Mouse (Mus musculus): ENCODE results near the gene Fermt3. TPM values are rescaled to one million over a fixed set of nuclear protein-coding genes. Genes with fewer than 3 reads are reported as not detected.

Fermt3 gene
- polyA plus RNA-seq, 1 experiment from 2014 or later: 3.5 TPM

- Histone ChIP-seq H3K4me1 (ENCODE audit: control insufficient read depth, insufficient read depth, low read length) (peaks cover 26% of the 10 kb centered on the region), H3K9me3 (replicated peaks; ENCODE audit: control insufficient read depth, low read length) (no peaks in the 10 kb centered on the region), H3K36me3 (ENCODE audit: control insufficient read depth, insufficient read depth, low read length) (peaks cover 36% of the 10 kb centered on the region), H3K4me2 (ENCODE audit: low read length) (peak overlapping the region; percentile 78), H3K9ac (ENCODE audit: low read length) (peak overlapping the region; percentile 79), H3K27ac (ENCODE audit: low read depth, low read length) (peak overlapping the region; percentile 91), H3K4me3 (ENCODE audit: low read depth, low read length) (peak overlapping the region; percentile 64), H3K27me3 (replicated peaks; ENCODE audit: control insufficient read depth, insufficient read depth, low read length) (no peaks in the 10 kb centered on the region)
- ATAC-seq (no peak), DNase-seq (ENCODE audit: low spot score) (peak; percentile 31)
- WGBS: 11% methylated on average over 11 of the region's 11 CpGs
These were observed 40.2 kb downstream of the Fermt3 start for GRCm38 (mm10) chr19:6979001-6979479.

GRCm38 (mm10) chr19:6978639-6978974 lies 40.7 kb downstream of the Fermt3 start:
- Histone ChIP-seq H3K9me3 (replicated peaks; ENCODE audit: control insufficient read depth, low read length) (no peaks in the 10 kb centered on the region), H3K9ac (ENCODE audit: low read length) (peak overlapping the region; percentile 79), H3K4me1 (ENCODE audit: control insufficient read depth, insufficient read depth, low read length) (peaks cover 26% of the 10 kb centered on the region), H3K4me3 (ENCODE audit: low read depth, low read length) (peak overlapping the region; percentile 64), H3K27ac (ENCODE audit: low read depth, low read length) (peak overlapping the region; percentile 91; the same call in 1 of the 2 replicates), H3K36me3 (ENCODE audit: control insufficient read depth, insufficient read depth, low read length) (peaks cover 34% of the 10 kb centered on the region), H3K4me2 (ENCODE audit: low read length) (peak overlapping the region; percentile 78), H3K27me3 (replicated peaks; ENCODE audit: control insufficient read depth, insufficient read depth, low read length) (no peaks in the 10 kb centered on the region)
- WGBS: 55% methylated on average over 3 of the region's 3 CpGs
- no peak for ATAC-seq
- no peak for DNase-seq (ENCODE audit: low spot score)

- 81% methylated on average over 13 of the region's 13 CpGs for WGBS
These were observed 41.3 kb downstream of the Fermt3 start for GRCm38 (mm10) chr19:6977759-6978638.

GRCm38 (mm10) chr19:6975537-6976521 lies 43.4 kb downstream of the Fermt3 start, which contains the start of gene Plcb3:
TSS of gene Plcb3 (minus strand) at chr19:6976470.
- peak within 1 kb of the TSS; percentile 55 for H3K4me3 ChIP-seq (ENCODE audit: low read depth, low read length)
- H3K4me2 ChIP-seq (ENCODE audit: low read length): peak within 1 kb of the TSS; percentile 84
- H3K9me3 ChIP-seq (replicated peaks; ENCODE audit: control insufficient read depth, low read length): no peaks in the 10 kb centered on the region
- DNase-seq (ENCODE audit: low spot score) (peak; percentile 92), ATAC-seq (peak; percentile 4; the same call in 1 of the 2 replicates)
- H3K4me1 ChIP-seq (ENCODE audit: control insufficient read depth, insufficient read depth, low read length): peaks cover 23% of the 10 kb centered on the region
- H3K27ac ChIP-seq (ENCODE audit: low read depth, low read length): peak within 1 kb of the TSS; percentile 97
- H3K9ac ChIP-seq (ENCODE audit: low read length): peak within 1 kb of the TSS; percentile 78
- no peaks in the 10 kb centered on the region for H3K27me3 ChIP-seq (replicated peaks; ENCODE audit: control insufficient read depth, insufficient read depth, low read length)
- peaks cover 25% of the 10 kb centered on the region for H3K36me3 ChIP-seq (ENCODE audit: control insufficient read depth, insufficient read depth, low read length)
- WGBS: under 1% methylated on average over 16 of the region's 16 CpGs

More at GRCm38 (mm10) chr19:6977759-6978638, 41.3 kb downstream of the Fermt3 start:
- Histone ChIP-seq H3K36me3 (ENCODE audit: control insufficient read depth, insufficient read depth, low read length) (peaks cover 31% of the 10 kb centered on the region), H3K9ac (ENCODE audit: low read length) (peak overlapping the region; percentile 79), H3K9me3 (replicated peaks; ENCODE audit: control insufficient read depth, low read length) (no peaks in the 10 kb centered on the region), H3K4me2 (ENCODE audit: low read length) (peak overlapping the region; percentile 78), H3K27me3 (replicated peaks; ENCODE audit: control insufficient read depth, insufficient read depth, low read length) (no peaks in the 10 kb centered on the region), H3K4me3 (ENCODE audit: low read depth, low read length) (no peak overlapping the region; the same call in 1 of the 2 replicates), H3K4me1 (ENCODE audit: control insufficient read depth, insufficient read depth, low read length) (peaks cover 26% of the 10 kb centered on the region), H3K27ac (ENCODE audit: low read depth, low read length) (peak overlapping the region; percentile 91; the same call in 1 of the 2 replicates)
- ATAC-seq (no peak), DNase-seq (ENCODE audit: low spot score) (no peak)

GRCm38 (mm10) chr19:6974211-6975205 lies 44.8 kb downstream of the Fermt3 start, which contains the start of gene Ppp1r14b:
TSS of gene Ppp1r14b (plus strand) at chr19:6974968.
- peak; percentile 93 for DNase-seq (ENCODE audit: low spot score)
- under 1% methylated on average over 66 of the region's 84 CpGs for WGBS
- Histone ChIP-seq H3K36me3 (ENCODE audit: control insufficient read depth, insufficient read depth, low read length) (peaks cover 25% of the 10 kb centered on the region), H3K9me3 (replicated peaks; ENCODE audit: control insufficient read depth, low read length) (no peaks in the 10 kb centered on the region), H3K4me1 (ENCODE audit: control insufficient read depth, insufficient read depth, low read length) (peaks cover 32% of the 10 kb centered on the region), H3K4me2 (ENCODE audit: low read length) (peak within 1 kb of the TSS; percentile 84), H3K27me3 (replicated peaks; ENCODE audit: control insufficient read depth, insufficient read depth, low read length) (no peaks in the 10 kb centered on the region), H3K9ac (ENCODE audit: low read length) (peak within 1 kb of the TSS; percentile 78), H3K4me3 (ENCODE audit: low read depth, low read length) (peak within 1 kb of the TSS; percentile 55), H3K27ac (ENCODE audit: low read depth, low read length) (peak within 1 kb of the TSS; percentile 97)
- peak; percentile 71 for ATAC-seq

- 42% methylated on average over 12 of the region's 12 CpGs for WGBS
- Histone ChIP-seq H3K4me1 (ENCODE audit: control insufficient read depth, insufficient read depth, low read length) (peaks cover 24% of the 10 kb centered on the region), H3K4me2 (ENCODE audit: low read length) (peak overlapping the region; percentile 84), H3K27me3 (replicated peaks; ENCODE audit: control insufficient read depth, insufficient read depth, low read length) (no peaks in the 10 kb centered on the region), H3K9me3 (replicated peaks; ENCODE audit: control insufficient read depth, low read length) (no peaks in the 10 kb centered on the region), H3K27ac (ENCODE audit: low read depth, low read length) (no peak overlapping the region), H3K4me3 (ENCODE audit: low read depth, low read length) (peak overlapping the region; percentile 55), H3K36me3 (ENCODE audit: control insufficient read depth, insufficient read depth, low read length) (peaks cover 20% of the 10 kb centered on the region), H3K9ac (ENCODE audit: low read length) (peak overlapping the region; percentile 78)
- DNase-seq (ENCODE audit: low spot score) (no peak), ATAC-seq (no peak)
These were observed 45.6 kb downstream of the Fermt3 start for GRCm38 (mm10) chr19:6973581-6974190.

GRCm38 (mm10) chr19:6972247-6972917 lies 46.9 kb downstream of the Fermt3 start:
- Histone ChIP-seq H3K36me3 (ENCODE audit: control insufficient read depth, insufficient read depth, low read length) (peaks cover 7% of the 10 kb centered on the region), H3K9ac (ENCODE audit: low read length) (no peak overlapping the region), H3K4me3 (ENCODE audit: low read depth, low read length) (no peak overlapping the region), H3K4me1 (ENCODE audit: control insufficient read depth, insufficient read depth, low read length) (peaks cover 19% of the 10 kb centered on the region), H3K27ac (ENCODE audit: low read depth, low read length) (no peak overlapping the region), H3K27me3 (replicated peaks; ENCODE audit: control insufficient read depth, insufficient read depth, low read length) (no peaks in the 10 kb centered on the region), H3K9me3 (replicated peaks; ENCODE audit: control insufficient read depth, low read length) (no peaks in the 10 kb centered on the region), H3K4me2 (ENCODE audit: low read length) (no peak overlapping the region)
- 83% methylated on average over 13 of the region's 13 CpGs for WGBS
- DNase-seq (ENCODE audit: low spot score): no peak
- no peak for ATAC-seq

All from forebrain, embryonic 14.5 days (tissue).